Mouse (Mus musculus): Measurements from ENCODE around the gene Etv6. TPM values are rescaled to one million over a fixed set of nuclear protein-coding genes. Genes with fewer than 3 reads are reported as not detected.

The Etv6 gene
- total RNA-seq, 2 experiments from 2014 or later, result 47.8 TPM

Other genes starting within 250 kb of the Etv6 start
- 10 to 100 TPM in 1 of 2 experiments, 1 to 10 TPM in 1; 2.3 to 24.7 TPM for gene Kap, start 181.9 kb upstream of the Etv6 start, total RNA-seq (2021)